Mouse (Mus musculus) midbrain, embryonic 12.5 days (tissue): ENCODE measurements around the gene Col6a1. TPM values are rescaled to one million over a fixed set of nuclear protein-coding genes. Genes with fewer than 3 reads are reported as not detected.

Source experiments
- ATAC-seq: fragments of 200-750 bp; cut with Nextera tagmentation; 2 replicates; pipeline ENCODE4 v1.8.0; 2017; ENCODE audit warnings: low read depth, moderate TSS enrichment, moderate library complexity; ENCODE audit not compliant: low FRiP score
- H3K27ac ChIP-seq: fragments of 300-500 bp; sonication (generic); replicated peaks from 2 replicates; pipeline ENCODE4 v1.5.1; 2016; ENCODE audit warnings: mild to moderate bottlenecking
- H3K27me3 ChIP-seq: fragments of 300-500 bp; sonication (generic); 2 replicates; pipeline ENCODE4 v1.6.1; 2016; ENCODE audit warnings: mild to moderate bottlenecking
- H3K36me3 ChIP-seq: fragments of 300-500 bp; sonication (generic); 2 replicates; pipeline ENCODE4 v1.6.1; 2016
- H3K4me1 ChIP-seq: fragments of 300-500 bp; sonication (generic); 2 replicates; pipeline ENCODE4 v1.6.1; 2016
- H3K4me2 ChIP-seq: fragments of 300-500 bp; sonication (generic); replicated peaks from 2 replicates; pipeline ENCODE4 v1.6.1; 2016; ENCODE audit warnings: mild to moderate bottlenecking, moderate library complexity
- H3K4me3 ChIP-seq: fragments of 300-500 bp; sonication (generic); 2 replicates; pipeline ENCODE4 v1.5.1; 2016; ENCODE audit warnings: mild to moderate bottlenecking
- H3K9ac ChIP-seq: fragments of 300-500 bp; sonication (generic); replicated peaks from 2 replicates; pipeline ENCODE4 v1.6.1; 2016; ENCODE audit warnings: mild to moderate bottlenecking, moderate library complexity
- H3K9me3 ChIP-seq: fragments of 300-500 bp; sonication (generic); 2 replicates; pipeline ENCODE4 v1.6.1; 2016; ENCODE audit warnings: mild to moderate bottlenecking
- WGBS: fragments of 180-500 bp; shearing (Covaris S2); methylation state at CpG from one replicate; pipeline ENCODE4 v1.1.7; 2016; 5-methylcytosine and 5-hydroxymethylcytosine counted together
- polyA plus RNA-seq: library from polyadenylated mRNA; unstranded; fragments of >200 nt; fragmentation: Nextera tagmentation; extraction: Ambion mirVana; gene quantifications from 2 replicates; pipeline ENCODE4 v1.2.1, GENCODE M21; 2016

Col6a1 gene
- polyA plus RNA-seq, 1 experiment from 2014 or later, result 33.3 TPM

DNA sequence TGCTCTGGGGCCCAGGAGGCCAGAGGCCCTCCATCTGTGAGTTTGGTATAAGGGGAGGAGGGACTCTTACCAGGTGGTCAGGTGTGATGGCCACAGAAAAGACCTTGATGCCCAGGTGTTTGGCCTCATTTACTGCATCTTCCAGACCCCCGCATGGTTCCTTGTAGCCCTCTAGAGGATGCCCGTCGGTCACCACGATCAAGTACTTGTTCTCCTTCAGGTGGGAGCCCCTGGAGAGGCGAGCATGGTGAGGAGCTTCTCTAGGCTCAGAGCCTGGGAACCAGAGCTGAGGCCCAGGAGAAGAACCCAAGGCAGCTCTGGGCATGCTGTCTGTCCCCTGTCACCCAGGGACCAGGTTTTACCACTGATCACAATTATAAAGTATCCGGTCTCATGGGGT lies 4.2 kb downstream of the Col6a1 start:
- no peak for ATAC-seq
- Histone ChIP-seq H3K4me2 (no peak overlapping the region), H3K27ac (no peak overlapping the region), H3K4me3 (no peak overlapping the region), H3K27me3 (no peaks in the 10 kb centered on the region), H3K9me3 (no peaks in the 10 kb centered on the region), H3K4me1 (no peaks in the 10 kb centered on the region), H3K9ac (no peak overlapping the region), H3K36me3 (no peaks in the 10 kb centered on the region)
- WGBS, result 94% methylated on average over 6 of the region's 6 CpGs

DNA sequence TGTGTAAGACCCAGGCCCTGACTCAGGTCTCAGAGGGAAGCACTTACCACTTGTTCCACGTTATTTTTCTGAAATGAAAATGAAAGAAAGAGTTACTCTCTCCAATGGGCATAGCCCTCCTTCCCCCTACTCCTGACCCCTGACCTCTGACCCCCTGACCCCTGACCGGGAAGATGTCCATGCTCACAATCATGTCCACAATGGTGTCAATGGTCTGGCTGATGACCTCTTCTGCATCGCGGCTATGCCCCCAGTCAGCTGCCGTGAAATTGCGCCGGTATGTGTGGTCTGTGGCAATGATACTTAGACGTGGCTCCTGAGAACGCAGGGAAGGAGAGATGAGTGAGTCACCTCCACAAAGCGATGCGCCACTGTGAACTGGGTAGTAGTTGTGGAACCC lies 4.8 kb downstream of the Col6a1 start:
- no peaks in the 10 kb centered on the region for H3K27me3 ChIP-seq
- WGBS, result 81% methylated on average over 11 of the region's 11 CpGs
- H3K9ac ChIP-seq, result no peak overlapping the region
- no peak for ATAC-seq
- H3K4me1 ChIP-seq, result no peaks in the 10 kb centered on the region
- H3K9me3 ChIP-seq, result no peaks in the 10 kb centered on the region
- no peak overlapping the region for H3K27ac ChIP-seq
- H3K36me3 ChIP-seq, result no peaks in the 10 kb centered on the region
- H3K4me2 ChIP-seq, result no peak overlapping the region
- no peak overlapping the region for H3K4me3 ChIP-seq

DNA sequence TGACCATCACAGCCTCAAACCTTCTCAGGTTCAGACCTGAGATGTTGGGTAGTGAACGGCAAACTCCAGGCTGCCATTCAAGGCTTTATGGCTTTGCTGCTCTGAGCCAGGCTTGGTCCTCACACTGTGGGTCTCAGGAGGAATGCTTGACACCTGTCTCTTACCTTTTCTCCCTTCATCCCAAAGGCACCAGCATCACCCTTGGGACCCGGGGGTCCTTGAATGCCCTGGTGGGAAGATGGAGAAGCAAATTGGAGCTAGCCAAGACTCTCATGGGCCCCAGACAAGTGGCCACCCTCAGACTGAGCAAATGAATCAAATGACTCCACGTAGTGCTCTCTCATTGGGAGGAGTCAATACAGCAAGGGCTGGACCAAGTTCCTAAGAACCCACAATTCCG lies 8.3 kb downstream of the Col6a1 start:
- no peak for ATAC-seq
- Histone ChIP-seq H3K4me1 (no peaks in the 10 kb centered on the region), H3K27me3 (no peaks in the 10 kb centered on the region), H3K9me3 (no peaks in the 10 kb centered on the region), H3K36me3 (no peaks in the 10 kb centered on the region), H3K9ac (no peak overlapping the region), H3K4me2 (no peak overlapping the region), H3K4me3 (no peak overlapping the region), H3K27ac (no peak overlapping the region)
- WGBS, result 90% methylated on average over 4 of the region's 4 CpGs

DNA sequence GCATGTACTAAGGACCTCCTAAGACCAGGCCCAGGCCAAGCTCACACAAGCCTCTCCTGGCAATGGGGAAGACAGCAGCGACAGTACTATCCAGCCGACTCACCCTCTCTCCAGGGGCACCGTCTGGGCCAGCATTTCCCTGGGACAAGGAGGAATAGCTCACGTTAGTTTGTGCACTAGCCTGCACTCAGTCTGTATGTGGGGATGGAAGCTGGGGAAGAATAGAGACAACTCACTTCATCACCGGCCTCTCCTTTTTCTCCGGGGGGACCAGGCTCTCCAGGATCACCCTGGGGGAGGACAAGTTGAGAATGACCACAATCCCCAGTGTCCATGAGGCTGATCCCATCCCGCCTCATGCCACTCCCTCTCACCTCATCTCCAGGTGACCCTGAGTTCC lies 8.9 kb downstream of the Col6a1 start:
- no peak overlapping the region for H3K9ac ChIP-seq
- no peaks in the 10 kb centered on the region for H3K36me3 ChIP-seq
- no peak overlapping the region for H3K4me2 ChIP-seq
- no peak overlapping the region for H3K27ac ChIP-seq
- H3K4me1 ChIP-seq, result no peaks in the 10 kb centered on the region
- WGBS, result 95% methylated on average over 7 of the region's 7 CpGs
- no peaks in the 10 kb centered on the region for H3K27me3 ChIP-seq
- no peak for ATAC-seq
- no peaks in the 10 kb centered on the region for H3K9me3 ChIP-seq
- H3K4me3 ChIP-seq, result no peak overlapping the region

DNA sequence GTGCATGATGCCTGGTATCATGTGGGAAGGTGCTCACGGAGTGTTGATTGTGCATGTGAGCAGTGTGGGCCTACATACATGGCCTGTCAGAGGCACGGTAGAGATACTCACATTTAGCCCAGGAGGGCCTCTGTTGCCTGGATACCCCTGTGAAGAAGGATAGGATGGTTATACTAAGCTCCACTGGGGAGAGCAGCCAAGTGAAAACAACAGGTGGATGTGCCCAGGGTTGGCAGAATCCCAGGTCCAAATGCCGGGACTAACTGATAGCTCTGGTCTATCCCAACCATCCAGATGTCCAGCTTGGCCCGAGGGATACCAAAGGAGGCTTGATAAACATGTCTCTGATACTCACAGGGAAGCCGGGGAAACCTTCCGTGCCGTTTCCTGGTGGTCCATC lies 11.7 kb downstream of the Col6a1 start:
- Histone ChIP-seq H3K4me3 (no peak overlapping the region), H3K27me3 (no peaks in the 10 kb centered on the region), H3K4me2 (no peak overlapping the region), H3K36me3 (no peaks in the 10 kb centered on the region), H3K9me3 (no peaks in the 10 kb centered on the region), H3K27ac (no peak overlapping the region), H3K9ac (no peak overlapping the region), H3K4me1 (no peaks in the 10 kb centered on the region)
- no peak for ATAC-seq
- WGBS, result 86% methylated on average over 7 of the region's 7 CpGs

DNA sequence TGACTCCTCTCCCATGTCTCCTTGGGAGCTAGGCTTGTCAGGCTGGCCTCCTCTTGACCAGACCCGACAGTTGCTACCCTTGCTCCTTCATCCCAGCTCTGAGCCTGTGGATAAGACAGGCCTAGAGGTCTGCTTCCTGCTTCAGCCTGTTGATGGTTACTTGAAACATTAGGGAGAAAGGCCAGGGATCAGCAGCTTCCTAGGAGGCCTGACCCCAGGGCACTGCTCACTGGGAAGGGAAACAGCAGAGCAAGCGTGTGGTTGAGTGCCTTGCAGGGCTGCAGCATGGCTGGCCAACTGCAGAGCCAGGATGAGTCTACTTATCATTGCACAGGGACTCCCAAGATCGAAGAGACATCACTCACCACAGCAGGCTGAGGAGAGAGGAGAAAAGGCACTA lies 13.5 kb downstream of the Col6a1 start:
- ATAC-seq, result no peak
- Histone ChIP-seq H3K4me3 (no peak overlapping the region), H3K36me3 (no peaks in the 10 kb centered on the region), H3K9ac (no peak overlapping the region), H3K27ac (no peak overlapping the region), H3K27me3 (no peaks in the 10 kb centered on the region), H3K4me1 (no peaks in the 10 kb centered on the region), H3K4me2 (no peak overlapping the region), H3K9me3 (no peaks in the 10 kb centered on the region)
- 85% methylated on average over 3 of the region's 3 CpGs for WGBS

DNA sequence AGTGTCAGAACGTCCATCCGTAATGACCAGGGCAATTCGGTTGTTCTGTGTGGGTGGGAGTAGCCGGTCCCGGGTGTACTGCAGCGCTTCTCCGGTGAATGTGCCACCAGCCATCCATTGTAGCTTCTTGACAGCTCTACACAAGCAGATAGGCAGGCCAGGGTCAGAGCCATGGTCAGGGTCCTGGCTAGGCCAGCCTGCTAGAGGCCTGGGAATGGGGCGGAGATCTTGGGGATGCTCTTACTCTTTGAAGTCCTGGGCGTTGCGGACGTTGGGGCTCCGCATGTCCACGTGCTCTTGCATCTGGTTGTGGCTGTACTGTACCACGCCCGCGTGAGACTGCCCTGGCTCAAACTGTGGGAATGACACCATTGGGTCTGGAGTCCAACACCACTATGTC lies 14.6 kb downstream of the Col6a1 start:
- H3K4me3 ChIP-seq, result no peak overlapping the region

DNA sequence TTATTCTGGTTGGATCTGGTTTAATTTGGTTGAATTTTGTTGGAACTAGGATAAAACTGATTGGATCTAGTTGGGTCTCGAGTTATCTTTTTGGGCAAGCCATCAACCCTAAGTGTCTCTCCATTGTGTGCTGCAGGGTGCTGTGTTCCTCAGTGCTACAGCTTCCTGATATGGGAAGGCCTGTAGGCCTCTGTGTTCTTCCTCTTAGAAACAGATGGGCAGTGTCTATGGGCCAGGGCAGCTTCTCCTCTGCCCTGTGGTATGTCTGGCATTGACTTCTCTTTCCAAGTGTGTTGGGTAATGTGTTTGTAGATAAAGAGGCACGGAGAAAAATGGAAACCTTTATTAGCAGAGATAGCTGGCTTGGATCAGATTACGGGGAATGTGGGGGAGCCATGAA lies 17.5 kb downstream of the Col6a1 start:
- 80% methylated on average over 3 of the region's 3 CpGs for WGBS
- Histone ChIP-seq H3K9me3 (no peaks in the 10 kb centered on the region), H3K4me1 (no peaks in the 10 kb centered on the region), H3K27me3 (no peaks in the 10 kb centered on the region), H3K4me2 (no peak overlapping the region), H3K36me3 (no peaks in the 10 kb centered on the region), H3K9ac (no peak overlapping the region), H3K27ac (no peak overlapping the region), H3K4me3 (no peak overlapping the region)
- ATAC-seq, result no peak

More for the DNA sequence above, 14.6 kb downstream of the Col6a1 start:
- WGBS, result 96% methylated on average over 16 of the region's 16 CpGs
- no peaks in the 10 kb centered on the region for H3K4me1 ChIP-seq
- no peaks in the 10 kb centered on the region for H3K9me3 ChIP-seq
- no peak overlapping the region for H3K9ac ChIP-seq
- no peak for ATAC-seq
- H3K27me3 ChIP-seq, result no peaks in the 10 kb centered on the region
- no peak overlapping the region for H3K4me2 ChIP-seq
- no peaks in the 10 kb centered on the region for H3K36me3 ChIP-seq
- H3K27ac ChIP-seq, result no peak overlapping the region

DNA sequence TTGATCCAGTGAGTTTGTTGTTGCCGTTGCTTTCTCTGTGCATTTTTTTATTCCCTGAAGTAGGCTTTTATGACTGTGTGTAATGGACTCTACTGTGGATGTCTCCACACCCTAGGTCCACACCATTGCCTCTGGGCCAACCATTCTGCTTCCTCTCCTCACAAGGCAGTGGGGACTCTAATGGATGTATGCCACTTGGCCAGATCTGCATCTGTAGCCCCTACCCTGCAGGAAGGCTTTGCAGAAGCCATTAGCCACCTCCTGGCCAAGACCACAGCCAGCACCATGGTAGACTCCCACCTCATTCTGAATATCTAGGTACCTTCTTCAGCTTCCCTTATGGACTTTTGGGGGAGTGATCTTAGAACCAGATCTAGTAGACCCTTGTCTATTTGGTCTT lies 18.4 kb downstream of the Col6a1 start:
- no peak overlapping the region for H3K4me2 ChIP-seq
- H3K27ac ChIP-seq, result no peak overlapping the region
- H3K9me3 ChIP-seq, result no peaks in the 10 kb centered on the region
- H3K9ac ChIP-seq, result no peak overlapping the region
- no peaks in the 10 kb centered on the region for H3K36me3 ChIP-seq
- no peak overlapping the region for H3K4me3 ChIP-seq
- no peaks in the 10 kb centered on the region for H3K27me3 ChIP-seq
- H3K4me1 ChIP-seq, result no peaks in the 10 kb centered on the region
- 93% methylated on average over 1 of the region's 1 CpGs for WGBS
- ATAC-seq, result no peak

DNA sequence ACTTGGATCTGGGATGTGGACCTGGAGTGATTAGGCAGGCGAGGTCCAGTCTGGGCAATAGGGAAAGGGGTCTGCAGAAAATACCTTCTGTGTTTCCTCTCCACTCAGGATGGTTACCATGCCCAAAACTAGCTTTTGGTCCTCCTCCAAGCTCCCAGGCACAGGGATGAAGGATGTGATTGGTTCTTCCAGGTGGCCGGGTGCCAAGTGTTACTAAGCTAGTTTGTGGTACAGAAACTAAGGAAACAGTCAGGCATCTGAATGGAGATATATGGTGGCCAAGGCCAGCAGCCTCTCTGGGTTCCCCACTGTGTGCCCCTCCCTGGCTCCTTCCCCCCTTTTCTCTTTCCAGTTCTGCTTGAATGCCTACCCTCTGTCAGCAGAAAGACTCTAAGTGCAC lies 19.0 kb downstream of the Col6a1 start:
- H3K4me1 ChIP-seq, result no peaks in the 10 kb centered on the region
- H3K4me3 ChIP-seq, result no peak overlapping the region
- no peak overlapping the region for H3K9ac ChIP-seq
- no peak overlapping the region for H3K27ac ChIP-seq
- H3K4me2 ChIP-seq, result no peak overlapping the region
- ATAC-seq, result no peak
- no peaks in the 10 kb centered on the region for H3K27me3 ChIP-seq
- H3K9me3 ChIP-seq, result no peaks in the 10 kb centered on the region
- WGBS, result 81% methylated on average over 2 of the region's 2 CpGs
- H3K36me3 ChIP-seq, result no peaks in the 10 kb centered on the region

DNA sequence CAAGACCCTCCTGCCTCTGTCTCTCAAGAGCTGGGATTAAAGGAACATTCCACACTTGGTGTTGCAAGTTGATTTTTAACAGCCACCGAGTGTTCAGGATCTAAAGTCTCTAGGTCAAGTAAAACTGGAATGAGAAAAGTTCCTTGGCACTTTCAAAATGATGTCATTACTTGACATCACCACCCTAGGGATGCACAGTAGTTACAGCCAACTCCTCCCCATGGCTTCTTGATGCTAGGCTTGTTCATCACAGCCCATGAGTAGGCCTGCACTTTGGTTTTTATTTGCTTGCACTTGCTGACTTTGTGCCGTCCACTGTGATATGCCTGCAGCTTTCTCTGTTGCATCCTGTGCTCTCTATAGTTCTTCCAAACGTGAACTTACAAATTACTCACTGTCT lies 21.6 kb downstream of the Col6a1 start:
- H3K27ac ChIP-seq, result no peak overlapping the region
- H3K9ac ChIP-seq, result no peak overlapping the region
- no peaks in the 10 kb centered on the region for H3K9me3 ChIP-seq
- no peaks in the 10 kb centered on the region for H3K36me3 ChIP-seq
- ATAC-seq, result no peak
- no peak overlapping the region for H3K4me2 ChIP-seq
- WGBS, result 80% methylated on average over 3 of the region's 3 CpGs
- no peak overlapping the region for H3K4me3 ChIP-seq
- H3K4me1 ChIP-seq, result no peaks in the 10 kb centered on the region
- H3K27me3 ChIP-seq, result no peaks in the 10 kb centered on the region

DNA sequence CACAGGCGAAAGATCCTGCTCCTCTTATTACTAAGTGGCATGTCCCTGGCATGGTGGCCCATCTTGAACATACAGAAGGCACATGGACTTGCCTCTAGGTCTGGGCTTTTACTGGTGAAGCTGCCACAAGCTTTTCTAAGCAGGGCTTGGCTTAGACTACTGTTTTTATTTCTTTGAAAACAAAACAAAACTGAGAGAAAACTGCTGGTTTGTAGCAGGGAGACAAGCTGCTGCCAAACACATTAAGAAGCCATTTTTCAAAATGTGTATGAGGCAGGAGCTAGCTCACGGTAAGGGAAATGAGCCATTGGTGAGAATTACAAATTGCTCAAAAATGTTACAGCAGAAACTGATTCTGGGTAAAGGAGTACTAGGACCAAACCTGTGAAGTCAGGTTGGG lies 24.5 kb downstream of the Col6a1 start:
- Histone ChIP-seq H3K4me1 (no peaks in the 10 kb centered on the region), H3K27ac (no peak overlapping the region), H3K9me3 (no peaks in the 10 kb centered on the region), H3K36me3 (no peaks in the 10 kb centered on the region), H3K4me2 (no peak overlapping the region), H3K9ac (no peak overlapping the region), H3K4me3 (no peak overlapping the region), H3K27me3 (no peaks in the 10 kb centered on the region)
- 83% methylated on average over 2 of the region's 2 CpGs for WGBS
- no peak for ATAC-seq

DNA sequence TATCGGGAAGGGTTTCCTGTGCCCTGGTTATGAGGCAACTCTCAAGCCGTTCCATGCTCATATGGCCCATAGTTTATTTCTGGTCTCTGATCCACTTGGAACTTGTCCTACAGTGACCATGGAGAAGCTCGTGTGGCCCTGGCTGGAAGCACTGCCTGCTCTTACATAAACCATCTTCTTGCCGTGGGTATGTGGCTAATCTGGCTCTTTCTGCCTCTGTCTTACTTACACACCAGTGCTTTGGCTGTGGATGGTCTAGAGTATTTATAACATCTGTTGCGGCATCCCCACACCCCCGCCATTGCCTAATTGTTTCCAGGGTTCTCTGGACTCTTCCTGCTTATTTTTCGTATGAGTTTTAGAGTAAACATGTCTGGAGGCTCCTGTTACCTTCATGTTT lies 26.2 kb downstream of the Col6a1 start:
- H3K27ac ChIP-seq, result no peak overlapping the region
- H3K4me2 ChIP-seq, result no peak overlapping the region
- no peak overlapping the region for H3K4me3 ChIP-seq
- no peak overlapping the region for H3K9ac ChIP-seq
- H3K4me1 ChIP-seq, result no peaks in the 10 kb centered on the region
- no peaks in the 10 kb centered on the region for H3K9me3 ChIP-seq
- no peaks in the 10 kb centered on the region for H3K27me3 ChIP-seq
- no peak for ATAC-seq
- no peaks in the 10 kb centered on the region for H3K36me3 ChIP-seq
- 78% methylated on average over 7 of the region's 7 CpGs for WGBS
